Mouse (Mus musculus) ES-Bruce4 (cell line): ENCODE data around the gene Papolb.

Source experiments
- CTCF ChIP-seq: IDR thresholded peaks from one replicate; pipeline ENCODE4 v1.8.1; 2011; ENCODE audit warnings: low read depth, low read length
- EP300 ChIP-seq: IDR thresholded peaks from 2 replicates; pipeline ENCODE4 v1.6.1; 2011; ENCODE audit warnings: low read depth, low read length; ENCODE audit not compliant: insufficient read depth
- POLR2A ChIP-seq: IDR thresholded peaks from one replicate; pipeline ENCODE4 v1.8.1; 2011; ENCODE audit warnings: low read length; ENCODE audit not compliant: insufficient read depth

DNA sequence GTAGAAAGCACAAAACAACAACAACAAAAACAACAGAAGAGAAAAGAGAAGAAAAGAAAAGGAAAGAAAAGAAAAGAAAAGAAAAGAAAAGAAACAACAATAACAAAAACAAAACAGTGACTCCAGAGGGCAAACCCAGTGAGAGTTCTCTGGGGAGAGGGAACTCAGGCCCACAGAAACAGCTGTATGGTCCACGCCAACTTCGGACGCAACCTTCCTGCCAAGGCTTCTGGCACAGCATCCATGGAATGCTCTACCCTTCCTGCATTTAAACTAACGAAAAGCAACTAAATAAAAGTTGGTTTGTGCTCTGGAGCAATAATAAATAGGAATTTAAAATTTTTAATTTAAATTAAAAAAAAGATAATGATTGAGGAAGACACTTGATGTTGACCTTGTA is 26.8 kb upstream of the Papolb start:
- TF ChIP-seq EP300 (no peak), CTCF (no peak), POLR2A (no peak)
